In genomic region chr16:77421001-77421400, GRCm38 (mm10) we compare ENCODE assay signal across 9 mouse cellular contexts.
DNase-seq lines count a peak whose midpoint lies in the region; ATAC-seq and TF ChIP-seq lines count a peak whose summit lies in the region.
"Had no signal": no experiment of that assay in that cellular context is flagged by ENCODE, and none has a peak within 500 bp of the region (broad histone marks: within the 10 kb centered on the region; RNA-seq: fewer than 3 reads in every experiment).

No protein-coding gene starts in this region.

- peak overlapping the region; percentile 22; the same call in 1 of the 2 replicates for H3K27ac ChIP-seq in stomach, embryonic 14.5 days (ENCODE audit: low read length)
- no peak overlapping the region for H3K27ac ChIP-seq in stomach, postnatal 0 days (replicated peaks)
- H3K27ac ChIP-seq in forebrain, embryonic 16.5 days (ENCODE audit: low read length) = peak overlapping the region; percentile 99
- H3K27ac ChIP-seq in limb, embryonic 15.5 days = peak overlapping the region; percentile 17; the same call in 1 of the 2 replicates

- no peaks in the 10 kb centered on the region for H3K36me3 ChIP-seq in stomach, embryonic 14.5 days (ENCODE audit: control insufficient read depth, insufficient read depth, low read length)
- H3K36me3 ChIP-seq in stomach, postnatal 0 days (ENCODE audit: control insufficient read depth, insufficient read depth, low read length) = no peaks in the 10 kb centered on the region
- H3K36me3 ChIP-seq in forebrain, embryonic 16.5 days (ENCODE audit: control insufficient read depth, insufficient read depth) = no peaks in the 10 kb centered on the region
- no peaks in the 10 kb centered on the region for H3K36me3 ChIP-seq in limb, embryonic 15.5 days

- H3K4me1 ChIP-seq in stomach, embryonic 14.5 days (ENCODE audit: control insufficient read depth, insufficient read depth, low read length) = peaks cover 11% of the 10 kb centered on the region; the same call in 1 of the 2 replicates
- H3K4me1 ChIP-seq in stomach, postnatal 0 days (replicated peaks; ENCODE audit: control insufficient read depth, insufficient read depth) = no peaks in the 10 kb centered on the region
- peaks cover 11% of the 10 kb centered on the region for H3K4me1 ChIP-seq in forebrain, embryonic 16.5 days (replicated peaks; ENCODE audit: control insufficient read depth, insufficient read depth, low read length)
- peaks cover 17% of the 10 kb centered on the region for H3K4me1 ChIP-seq in limb, embryonic 15.5 days

- H3K9ac ChIP-seq in stomach, embryonic 14.5 days (replicated peaks; ENCODE audit: low read depth, low read length) = no peak overlapping the region
- H3K9ac ChIP-seq in stomach, postnatal 0 days (ENCODE audit: low read length) = no peak overlapping the region
- H3K9ac ChIP-seq in forebrain, embryonic 16.5 days (replicated peaks; ENCODE audit: low read depth, low read length) = peak overlapping the region; percentile 78
- no peak overlapping the region for H3K9ac ChIP-seq in limb, embryonic 15.5 days

- no peaks in the 10 kb centered on the region for H3K27me3 ChIP-seq in stomach, embryonic 14.5 days (ENCODE audit: control insufficient read depth, insufficient read depth, low read length)
- H3K27me3 ChIP-seq in stomach, postnatal 0 days (ENCODE audit: control insufficient read depth, insufficient read depth, low read length) = no peaks in the 10 kb centered on the region
- H3K27me3 ChIP-seq in forebrain, embryonic 16.5 days (replicated peaks; ENCODE audit: control insufficient read depth, insufficient read depth, low read length) = no peaks in the 10 kb centered on the region
- H3K27me3 ChIP-seq in limb, embryonic 15.5 days = no peaks in the 10 kb centered on the region

- no peak for ATAC-seq in stomach, embryonic 14.5 days (ENCODE audit: insufficient number of reproducible peaks, insufficient read depth, low FRiP score, low read depth)
- ATAC-seq in stomach, postnatal 0 days (ENCODE audit: low FRiP score, low TSS enrichment) = no peak
- no peak for ATAC-seq in forebrain, embryonic 16.5 days
- ATAC-seq in limb, embryonic 15.5 days (ENCODE audit: insufficient number of reproducible peaks, low FRiP score, low TSS enrichment, low read depth) = no peak
- ATAC-seq: lung, postnatal 0 days had no signal

- H3K4me3 ChIP-seq in stomach, embryonic 14.5 days (ENCODE audit: low read depth, low read length) = no peak overlapping the region
- H3K4me3 ChIP-seq in stomach, postnatal 0 days (ENCODE audit: low read depth, low read length) = no peak overlapping the region
- peak overlapping the region; percentile 53 for H3K4me3 ChIP-seq in forebrain, embryonic 16.5 days (replicated peaks; ENCODE audit: low read length)
- H3K4me3 ChIP-seq in limb, embryonic 15.5 days = no peak overlapping the region

- no peak overlapping the region for H3K4me2 ChIP-seq in stomach, embryonic 14.5 days (replicated peaks; ENCODE audit: low read depth, low read length)
- no peak overlapping the region for H3K4me2 ChIP-seq in stomach, postnatal 0 days (replicated peaks; ENCODE audit: low read depth)
- peak overlapping the region; percentile 76 for H3K4me2 ChIP-seq in forebrain, embryonic 16.5 days (ENCODE audit: low read length)
- H3K4me2 ChIP-seq in limb, embryonic 15.5 days = peak overlapping the region; percentile 38; the same call in 1 of the 2 replicates

- H3K9me3 ChIP-seq in stomach, embryonic 14.5 days (ENCODE audit: control insufficient read depth, low read depth, low read length) = no peaks in the 10 kb centered on the region
- H3K9me3 ChIP-seq in stomach, postnatal 0 days (ENCODE audit: control insufficient read depth, low read length) = no peaks in the 10 kb centered on the region
- no peaks in the 10 kb centered on the region for H3K9me3 ChIP-seq in forebrain, embryonic 16.5 days (ENCODE audit: control insufficient read depth, low read length)
- no peaks in the 10 kb centered on the region for H3K9me3 ChIP-seq in limb, embryonic 15.5 days

- no peak for TF ChIP-seq EP300 in stomach, postnatal 0 days (optimal IDR thresholded peaks at IDR 0.05)

- DNase-seq in stomach, postnatal 0 days (ENCODE audit: low spot score) = no peak
- DNase-seq in right cerebral cortex, adult 18-20 months = no peak
- no peak for DNase-seq in left cerebral cortex, adult 11 months (ENCODE audit: low spot score)
- DNase-seq in left cerebral cortex, adult 8-10 months (ENCODE audit: low spot score in 2 of 2) = no peak
- DNase-seq: thymus, postnatal 36 days had no signal

- TF ChIP-seq CTCF in stomach, postnatal 0 days (IDR thresholded peaks at IDR 0.05; ENCODE audit: low read depth) = no peak

- WGBS in stomach, embryonic 14.5 days = 54% methylated on average over 6 of the region's 6 CpGs
- WGBS in stomach, postnatal 0 days = 52% methylated on average over 6 of the region's 6 CpGs
- WGBS in forebrain, embryonic 16.5 days = 12% methylated on average over 6 of the region's 6 CpGs
- WGBS in limb, embryonic 15.5 days = 33% methylated on average over 6 of the region's 6 CpGs

Comparison
In these comparisons a context has a peak if more than half of its experiments do, and no peak if none do; other contexts are left out.
1. H3K4me2 ChIP-seq: peak in forebrain, embryonic 16.5 days (single experiment) and limb, embryonic 15.5 days (single experiment); none in stomach, embryonic 14.5 days (single experiment) and stomach, postnatal 0 days (single experiment).